Mouse (Mus musculus) forebrain, embryonic 11.5 days (tissue): Measurements from ENCODE around the gene Sp4. TPM values are rescaled to one million over a fixed set of nuclear protein-coding genes. Genes with fewer than 3 reads are reported as not detected.

Experiments
- ATAC-seq: fragments of 200-750 bp; cut with Nextera tagmentation; replicated peaks from 2 replicates; pipeline ENCODE4 v1.8.0; 2017; ENCODE audit warnings: moderate TSS enrichment; ENCODE audit not compliant: low FRiP score
- DNase-seq: peaks from one replicate; pipeline ENCODE4 v3.0.0-alpha.2; 2017; ENCODE audit warnings: low spot score
- H3K27ac ChIP-seq: fragments of 300-500 bp; sonication (generic); 2 replicates; pipeline ENCODE4 v1.5.1; 2014; ENCODE audit warnings: low read depth, low read length
- H3K27me3 ChIP-seq: fragments of 300-500 bp; sonication (generic); 2 replicates; pipeline ENCODE4 v1.6.1; 2014; ENCODE audit warnings: mild to moderate bottlenecking, low read length, mixed read lengths; ENCODE audit not compliant: control insufficient read depth, insufficient read depth
- H3K36me3 ChIP-seq: fragments of 300-500 bp; sonication (generic); 2 replicates; pipeline ENCODE4 v1.6.1; 2014; ENCODE audit warnings: mild to moderate bottlenecking, low read length, moderate library complexity, mixed read lengths; ENCODE audit not compliant: control insufficient read depth, insufficient read depth
- H3K4me1 ChIP-seq: fragments of 300-500 bp; sonication (generic); replicated peaks from 2 replicates; pipeline ENCODE4 v1.6.1; 2014; ENCODE audit warnings: low read length, mixed read lengths; ENCODE audit not compliant: control insufficient read depth, insufficient read depth
- H3K4me2 ChIP-seq: fragments of 300-500 bp; sonication (generic); 2 replicates; pipeline ENCODE4 v1.6.1; 2014; ENCODE audit warnings: low read depth, mild to moderate bottlenecking, low read length, moderate library complexity, mixed read lengths; ENCODE audit not compliant: severe bottlenecking
- H3K4me3 ChIP-seq: fragments of 300-500 bp; sonication (generic); 2 replicates; pipeline ENCODE4 v1.5.1; 2014; ENCODE audit warnings: low read depth, low read length
- H3K9ac ChIP-seq: fragments of 300-500 bp; sonication (generic); 2 replicates; pipeline ENCODE4 v1.6.1; 2014; ENCODE audit warnings: low read length
- H3K9me3 ChIP-seq: fragments of 300-500 bp; sonication (generic); 2 replicates; pipeline ENCODE4 v1.6.1; 2016; ENCODE audit warnings: low read length, mixed read lengths; ENCODE audit not compliant: control insufficient read depth
- WGBS: fragments of 180-500 bp; shearing (Covaris S2); extraction: QIAGEN DNeasy Blood & Tissue Kit; methylation state at CpG from one replicate; pipeline ENCODE4 v1.1.7; 2014; 5-methylcytosine and 5-hydroxymethylcytosine counted together
- polyA plus RNA-seq: library from polyadenylated mRNA; unstranded; fragments of >200 nt; fragmentation: Nextera tagmentation; extraction: Ambion mirVana; gene quantifications from 2 replicates; pipeline ENCODE4 v1.2.1, GENCODE M21; 2014

Gene Sp4
- polyA plus RNA-seq, 1 experiment from 2014 or later = 24.6 TPM

DNA sequence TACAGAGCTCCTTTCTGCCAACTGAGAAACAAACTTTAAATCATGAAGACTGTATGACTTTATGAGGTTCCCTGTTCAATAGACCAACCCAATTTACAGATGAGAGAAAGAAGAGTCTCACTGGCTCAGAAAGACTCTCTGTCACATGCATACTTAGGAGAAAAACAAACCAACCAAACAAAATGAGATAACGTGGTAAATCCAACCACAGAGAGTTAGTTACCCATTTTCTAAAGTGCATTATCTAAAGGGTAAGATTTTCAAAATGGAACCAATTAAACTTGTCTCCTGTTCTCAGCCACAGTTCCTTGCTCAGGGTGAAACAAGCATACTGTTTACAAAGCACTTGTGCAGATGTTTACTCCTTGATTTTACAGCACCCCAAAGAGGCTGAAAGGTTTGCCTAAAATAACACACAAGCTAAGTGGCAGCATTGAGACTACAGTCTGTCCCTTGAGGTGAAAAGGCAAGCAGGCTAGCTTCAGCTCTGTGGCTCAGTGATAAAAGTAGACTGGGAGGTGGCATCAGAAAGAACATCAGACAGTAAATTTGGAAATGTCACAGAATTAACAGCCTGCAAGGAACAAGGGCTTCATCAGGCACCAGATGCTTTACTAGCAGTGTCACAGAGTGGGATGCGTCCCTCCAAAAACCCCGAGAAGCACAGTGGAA is 12.7 kb upstream of the Sp4 start:
- Histone ChIP-seq H3K27me3 (no peaks in the 10 kb centered on the region), H3K9me3 (no peaks in the 10 kb centered on the region), H3K4me1 (no peaks in the 10 kb centered on the region), H3K4me2 (no peak overlapping the region), H3K36me3 (no peaks in the 10 kb centered on the region), H3K9ac (no peak overlapping the region), H3K27ac (no peak overlapping the region), H3K4me3 (no peak overlapping the region)
- WGBS = 81% methylated on average over 3 of the region's 3 CpGs
- no peak for DNase-seq
- no peak for ATAC-seq

DNA sequence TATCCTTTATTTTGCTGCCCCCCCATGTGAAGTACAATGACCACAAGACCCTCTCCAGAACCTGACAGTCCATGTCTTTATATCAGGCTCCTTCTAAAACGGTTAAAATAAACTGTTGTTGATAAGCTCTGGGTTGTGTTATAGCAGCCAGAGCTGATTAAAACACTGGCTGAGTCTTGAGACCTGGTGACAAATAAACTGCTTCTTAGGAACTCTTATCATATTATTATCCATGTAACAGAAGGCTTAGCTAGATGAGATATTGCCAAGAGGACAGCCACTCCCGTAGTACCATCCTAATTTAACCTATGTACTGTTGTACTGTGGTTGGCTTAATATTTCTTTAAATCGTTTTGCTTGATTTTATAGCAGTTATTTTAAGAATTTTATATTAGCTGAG is 2.3 kb upstream of the Sp4 start:
- Histone ChIP-seq H3K4me2 (no peak overlapping the region), H3K9ac (no peak overlapping the region), H3K4me1 (peaks cover 7% of the 10 kb centered on the region; the same call in 1 of the 2 replicates), H3K27me3 (no peaks in the 10 kb centered on the region), H3K4me3 (no peak overlapping the region), H3K9me3 (no peaks in the 10 kb centered on the region), H3K27ac (no peak overlapping the region), H3K36me3 (no peaks in the 10 kb centered on the region)
- WGBS = 87% methylated on average over 3 of the region's 3 CpGs
- no peak for ATAC-seq
- no peak for DNase-seq

DNA sequence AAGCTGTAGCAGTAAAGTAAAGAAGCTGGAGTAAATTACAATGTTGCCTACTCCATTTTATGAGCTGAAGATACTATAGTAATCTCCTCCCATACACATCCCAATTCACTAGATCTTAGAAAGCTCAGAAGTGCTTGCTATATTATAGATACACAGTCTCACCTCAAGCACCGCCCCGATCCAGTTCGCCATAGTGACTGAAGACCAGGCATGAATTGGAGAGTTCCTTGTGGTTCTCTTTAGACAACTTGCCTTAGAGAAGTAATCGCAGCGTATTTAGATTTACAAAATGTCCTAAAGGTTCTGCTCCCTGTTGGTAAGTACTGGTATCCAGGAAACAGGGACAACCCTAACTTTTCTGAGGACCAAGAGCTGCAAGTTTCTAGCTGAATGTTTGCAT is 1.8 kb upstream of the Sp4 start:
- H3K27ac ChIP-seq = no peak overlapping the region
- WGBS = 91% methylated on average over 5 of the region's 5 CpGs
- peak overlapping the region; percentile 68 for H3K4me2 ChIP-seq
- H3K9me3 ChIP-seq = no peaks in the 10 kb centered on the region
- H3K27me3 ChIP-seq = no peaks in the 10 kb centered on the region
- peaks cover 8% of the 10 kb centered on the region; the same call in 1 of the 2 replicates for H3K4me1 ChIP-seq
- peak overlapping the region; percentile 89 for H3K9ac ChIP-seq
- DNase-seq = no peak
- H3K36me3 ChIP-seq = no peaks in the 10 kb centered on the region
- H3K4me3 ChIP-seq = peak overlapping the region; percentile 80
- ATAC-seq = no peak

DNA sequence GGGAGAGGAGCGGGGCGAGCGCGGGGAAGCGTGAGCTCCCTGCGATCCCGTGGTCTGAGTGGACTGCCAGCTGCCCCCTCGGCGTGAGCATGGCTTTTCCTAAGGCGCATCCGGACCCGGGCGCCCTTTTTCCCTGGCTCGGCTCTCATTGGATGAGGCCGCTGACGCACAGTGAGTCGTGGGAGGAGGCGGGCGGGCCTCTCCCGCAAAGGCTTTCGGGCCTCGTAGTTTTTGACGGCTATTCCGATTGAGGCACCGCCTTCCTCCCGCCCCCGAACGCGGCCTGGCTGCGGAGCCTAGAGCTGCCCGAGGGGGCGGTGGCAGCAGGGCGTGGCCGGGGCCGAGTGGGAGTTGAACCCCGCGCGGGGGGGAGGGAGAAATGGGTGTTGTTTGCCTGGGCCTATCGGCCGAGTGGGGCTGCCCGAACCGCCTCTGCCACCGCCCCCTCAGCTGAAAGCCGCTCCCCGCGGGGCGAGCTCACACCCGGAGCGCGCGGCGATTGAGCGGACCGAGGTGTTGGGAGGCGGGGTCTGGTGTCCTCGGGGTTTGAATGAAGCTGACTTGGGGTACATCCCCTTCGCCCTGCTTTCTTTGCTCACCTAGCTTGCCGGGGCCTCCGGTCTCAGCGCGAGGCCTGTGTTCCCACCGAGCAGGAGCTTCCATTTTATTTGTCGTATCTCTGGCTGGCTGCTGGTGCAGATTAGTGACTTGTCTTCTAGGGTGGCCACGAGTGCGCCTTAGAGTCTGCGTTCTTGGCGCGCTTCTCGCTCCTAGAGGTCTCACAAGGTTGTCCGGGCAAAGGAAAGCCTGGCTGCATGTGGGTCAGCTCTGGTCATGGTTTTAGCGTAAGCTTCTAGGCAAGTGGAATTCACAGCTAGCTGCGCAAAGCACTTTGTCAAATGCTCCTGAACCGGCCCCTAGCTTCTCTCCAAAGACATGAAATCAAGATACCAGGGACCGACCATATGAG is 911 bp upstream of the Sp4 start:
- peak overlapping the region; percentile 89 for H3K9ac ChIP-seq
- WGBS = under 1% methylated on average over 73 of the region's 74 CpGs

DNA sequence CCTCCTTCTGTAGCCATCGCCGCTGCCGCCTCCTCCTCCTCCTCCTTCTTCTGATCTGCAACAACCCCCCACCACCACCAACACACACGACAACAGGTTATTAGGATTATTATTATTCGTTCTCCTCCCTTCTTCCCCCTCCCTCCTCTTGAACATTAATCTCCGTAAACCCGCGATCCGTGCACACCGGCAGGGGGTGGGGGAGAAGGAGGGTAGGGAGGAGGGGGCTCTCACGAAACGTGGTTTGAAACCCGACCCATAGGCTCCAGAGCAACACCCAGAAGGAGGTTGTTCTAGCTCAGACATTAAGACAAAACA is 527 bp downstream of the Sp4 start:
- ATAC-seq (no peak), DNase-seq (no peak)
- no peaks in the 10 kb centered on the region for H3K36me3 ChIP-seq
- peak overlapping the region; percentile 89 for H3K9ac ChIP-seq
- peak overlapping the region; percentile 94 for H3K27ac ChIP-seq
- H3K4me2 ChIP-seq = peak overlapping the region; percentile 57
- no peaks in the 10 kb centered on the region for H3K9me3 ChIP-seq
- 0% methylated on average over 8 of the region's 13 CpGs for WGBS
- H3K4me3 ChIP-seq = peak overlapping the region; percentile 80
- H3K27me3 ChIP-seq = no peaks in the 10 kb centered on the region
- H3K4me1 ChIP-seq = peaks cover 8% of the 10 kb centered on the region; the same call in 1 of the 2 replicates

More for the DNA sequence above, 911 bp upstream of the Sp4 start:
- Histone ChIP-seq H3K4me2 (peak overlapping the region; percentile 68), H3K9me3 (no peaks in the 10 kb centered on the region), H3K4me1 (peaks cover 8% of the 10 kb centered on the region; the same call in 1 of the 2 replicates), H3K27ac (peak overlapping the region; percentile 94), H3K4me3 (peak overlapping the region; percentile 80), H3K36me3 (no peaks in the 10 kb centered on the region), H3K27me3 (no peaks in the 10 kb centered on the region)
- ATAC-seq = peak; percentile 87
- peak; percentile 99 for DNase-seq

DNA sequence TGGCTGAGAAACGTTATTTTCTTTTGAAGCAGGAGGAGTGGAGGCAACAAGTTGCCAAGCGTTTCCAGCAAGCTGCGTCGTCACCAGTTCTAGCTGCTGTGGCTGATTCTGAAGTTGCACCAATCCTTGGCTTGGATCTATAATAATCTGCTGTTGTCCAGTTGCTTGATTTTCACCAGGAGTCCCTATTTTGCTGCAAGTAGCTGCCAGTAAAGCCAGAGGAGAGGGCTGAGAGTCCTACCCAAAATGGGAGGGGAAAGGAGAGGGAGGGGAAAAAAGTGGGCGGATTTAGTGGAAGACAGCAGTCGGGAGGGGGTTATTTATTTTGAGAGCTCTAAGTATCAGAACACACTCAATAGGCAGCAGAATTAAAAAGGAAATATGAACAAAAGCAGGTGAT is 1.3 kb downstream of the Sp4 start:
- WGBS = 36% methylated on average over 6 of the region's 6 CpGs

DNA sequence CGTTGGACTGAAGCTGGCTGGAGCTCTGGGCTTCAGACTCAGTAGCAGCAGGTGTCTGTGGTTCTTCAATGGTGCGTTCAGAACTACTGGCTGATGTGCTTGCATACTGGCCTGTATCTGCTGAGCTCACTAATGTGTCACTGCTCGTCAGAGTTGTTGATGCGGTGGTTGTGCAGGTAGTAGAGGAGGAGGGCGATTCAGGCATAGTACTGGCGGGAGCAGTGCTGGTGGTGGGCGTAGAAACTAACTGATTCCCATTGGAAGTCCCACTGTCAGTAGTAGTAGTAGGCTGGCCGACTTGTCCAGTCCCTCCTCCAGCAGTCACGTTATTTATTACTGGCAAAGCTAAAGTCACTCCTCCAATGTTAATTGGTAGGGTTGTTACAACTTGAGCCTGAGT is 2.1 kb downstream of the Sp4 start:
- Histone ChIP-seq H3K27ac (no peak overlapping the region), H3K4me2 (peak overlapping the region; percentile 26; the same call in 1 of the 2 replicates), H3K36me3 (no peaks in the 10 kb centered on the region), H3K9ac (no peak overlapping the region), H3K27me3 (no peaks in the 10 kb centered on the region), H3K4me3 (no peak overlapping the region), H3K9me3 (no peaks in the 10 kb centered on the region), H3K4me1 (peaks cover 8% of the 10 kb centered on the region; the same call in 1 of the 2 replicates)
- no peak for ATAC-seq
- 89% methylated on average over 9 of the region's 9 CpGs for WGBS
- no peak for DNase-seq

More for the DNA sequence above, 1.3 kb downstream of the Sp4 start:
- H3K36me3 ChIP-seq = no peaks in the 10 kb centered on the region
- H3K9me3 ChIP-seq = no peaks in the 10 kb centered on the region
- no peaks in the 10 kb centered on the region for H3K27me3 ChIP-seq
- peak overlapping the region; percentile 80 for H3K4me3 ChIP-seq
- H3K9ac ChIP-seq = peak overlapping the region; percentile 16; the same call in 1 of the 2 replicates
- H3K4me2 ChIP-seq = peak overlapping the region; percentile 45
- no peak overlapping the region for H3K27ac ChIP-seq
- ATAC-seq (no peak), DNase-seq (peak; percentile 54)
- peaks cover 8% of the 10 kb centered on the region; the same call in 1 of the 2 replicates for H3K4me1 ChIP-seq

DNA sequence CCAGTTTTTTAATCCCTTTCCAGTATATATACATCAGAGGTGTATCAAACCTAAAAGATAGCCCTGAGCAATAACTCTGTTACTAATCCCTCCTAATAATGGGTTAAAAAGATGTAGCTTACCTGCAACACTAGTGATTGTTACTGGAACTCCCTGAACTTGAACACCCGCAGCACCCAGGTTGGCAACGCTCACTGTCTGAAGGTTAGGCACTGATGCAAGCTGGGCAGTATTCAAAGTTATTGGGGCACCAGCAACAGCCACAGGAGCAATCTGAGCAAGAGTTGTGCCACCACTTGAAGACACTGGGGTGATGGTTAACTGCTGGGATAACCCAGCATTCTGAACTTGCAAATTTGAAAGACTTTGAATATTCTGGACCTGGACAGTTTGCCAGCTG is 2.7 kb downstream of the Sp4 start:
- peaks cover 8% of the 10 kb centered on the region; the same call in 1 of the 2 replicates for H3K4me1 ChIP-seq
- DNase-seq (no peak), ATAC-seq (no peak)
- H3K36me3 ChIP-seq = no peaks in the 10 kb centered on the region
- H3K27ac ChIP-seq = no peak overlapping the region
- H3K9me3 ChIP-seq = no peaks in the 10 kb centered on the region
- H3K4me3 ChIP-seq = no peak overlapping the region
- H3K9ac ChIP-seq = no peak overlapping the region; the same call in 1 of the 2 replicates
- WGBS = 87% methylated on average over 2 of the region's 2 CpGs
- peak overlapping the region; percentile 26; the same call in 1 of the 2 replicates for H3K4me2 ChIP-seq
- no peaks in the 10 kb centered on the region for H3K27me3 ChIP-seq
